Mouse (Mus musculus) lung, adult 2 months (tissue): ENCODE data around the gene Brcc3. TPM values are rescaled to one million over a fixed set of nuclear protein-coding genes. Genes with fewer than 3 reads are reported as not detected.
"Not testable (repeated sequence)": the region's sequence is repeated elsewhere in the genome, so short reads cannot be mapped to it uniquely, and the experiment has no call there.

ENCODE experiments used
- DNase-seq: peaks from one replicate; pipeline ENCODE4 v3.0.0; 2022
- H3K4me1 ChIP-seq: fragments of 200-500 bp; 2 replicates; pipeline ENCODE4 v1.6.1; 2011; ENCODE audit warnings: low read length; ENCODE audit not compliant: control insufficient read depth, insufficient read depth
- H3K4me3 ChIP-seq: fragments of 200-500 bp; replicated peaks from 2 replicates; pipeline ENCODE3; 2011; ENCODE audit warnings: low read depth, mild to moderate bottlenecking, control low read depth, low read length; ENCODE audit errors: extremely low read depth
- CTCF ChIP-seq: fragments of 200-500 bp; IDR thresholded peaks from 2 replicates; pipeline ENCODE4 v1.5.1; 2011; ENCODE audit warnings: mild to moderate bottlenecking, low read length, control low read depth; ENCODE audit not compliant: insufficient read depth
- POLR2A ChIP-seq: fragments of 200-500 bp; IDR thresholded peaks from 2 replicates; pipeline ENCODE4 v1.6.1; 2011; ENCODE audit warnings: low read depth, mild to moderate bottlenecking, control low read depth, low read length, borderline replicate concordance; ENCODE audit errors: extremely low read depth
- WGBS: fragments of 180-500 bp; shearing (Covaris S2); methylation state at CpG from one replicate; pipeline ENCODE4 v1.1.7; 2018; 5-methylcytosine and 5-hydroxymethylcytosine counted together
- polyA plus RNA-seq: library from polyadenylated mRNA; depleted of rRNA; stranded (reverse); fragments of >200 nt; gene quantifications from 2 replicates; pipeline ENCODE4 v1.2.3, GENCODE M21; 2012; rRNA removed

The Brcc3 gene
- polyA plus RNA-seq, 1 experiment: 6.1 TPM

DNA sequence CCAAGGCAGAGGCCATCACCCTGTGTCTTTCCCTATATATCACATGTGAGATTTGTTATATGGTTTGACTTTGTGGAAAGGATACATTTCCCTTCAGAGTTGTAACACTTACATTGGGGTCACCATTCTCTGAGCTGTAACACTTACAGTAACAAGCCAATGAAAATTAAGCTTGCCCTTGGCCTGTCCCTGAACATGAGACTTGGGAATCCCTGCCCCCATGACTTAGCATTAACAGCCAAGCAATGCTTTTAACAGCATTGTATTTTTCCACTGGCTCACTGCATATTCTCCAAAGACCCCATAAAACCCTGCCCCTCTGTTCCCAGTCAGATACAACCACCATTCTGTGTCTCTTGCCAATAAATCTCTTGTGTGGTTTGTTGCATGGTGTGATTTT, 13.1 kb upstream of the Brcc3 start:
- peaks cover 3% of the 10 kb centered on the region; the same call in 1 of the 2 replicates for H3K4me1 ChIP-seq
- no peak for TF ChIP-seq CTCF
- DNase-seq: no peak

GRCm38 (mm10) chrX:75409711-75410110, 6.7 kb upstream of the Brcc3 start:
- Histone ChIP-seq H3K4me1 (no peaks in the 10 kb centered on the region), H3K4me3 (no peak overlapping the region)
- TF ChIP-seq POLR2A (no peak), CTCF (no peak)
- no peak for DNase-seq
- 87% methylated on average over 1 of the region's 1 CpGs for WGBS

More for the DNA sequence above, 13.1 kb upstream of the Brcc3 start:
- no peak overlapping the region for H3K4me3 ChIP-seq

DNA sequence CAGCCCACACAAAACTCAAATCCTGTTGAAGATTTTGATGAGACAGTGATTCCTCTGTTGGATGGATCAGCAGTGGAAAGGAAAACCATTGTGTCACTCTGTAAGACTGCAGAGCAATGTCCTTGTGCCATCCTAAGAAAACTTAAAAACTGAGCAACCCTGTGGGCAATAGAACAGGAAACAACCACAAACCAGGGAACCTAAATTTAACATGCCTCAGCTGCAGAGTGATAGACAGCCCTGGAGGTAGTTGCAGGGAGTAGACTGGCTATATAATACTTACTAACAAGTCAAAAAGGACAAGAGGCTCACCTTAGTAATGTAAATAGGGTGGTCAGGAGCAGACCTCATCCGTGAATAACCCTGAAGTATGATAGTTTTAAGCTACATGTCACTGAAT, 38.2 kb downstream of the Brcc3 start:
- H3K4me3 ChIP-seq: no peak overlapping the region
- TF ChIP-seq POLR2A: no peak
- H3K4me1 ChIP-seq: no peaks in the 10 kb centered on the region
- 60% methylated on average over 1 of the region's 1 CpGs for WGBS
- no peak for DNase-seq

- 26% methylated on average over 37 of the region's 37 CpGs for WGBS
- not testable (repeated sequence) for H3K4me3 ChIP-seq, H3K4me1 ChIP-seq
- peak; percentile 10 for DNase-seq
Observed at GRCm38 (mm10) chrX:75475182-75475644, 58.8 kb downstream of the Brcc3 start.

DNA sequence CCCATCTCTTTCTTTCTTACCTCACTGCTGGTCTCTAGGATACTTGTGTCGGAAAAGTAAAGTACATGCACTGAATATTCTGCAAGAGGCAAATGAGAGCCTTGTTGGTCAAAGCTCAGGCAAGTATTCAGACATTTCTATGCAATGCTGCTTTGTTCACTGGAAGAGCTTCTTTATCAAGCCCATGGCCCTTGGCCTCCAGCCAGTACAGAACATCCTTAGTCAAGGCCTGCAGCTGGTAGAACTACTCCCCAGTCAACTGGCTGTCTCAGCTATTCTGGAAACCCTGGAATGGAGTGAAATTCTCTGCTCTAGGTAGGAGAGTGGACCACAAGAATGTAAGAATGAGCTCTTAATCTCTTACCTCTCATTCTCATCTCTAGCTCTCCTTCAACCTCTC, 73.5 kb downstream of the Brcc3 start:
- no peak for DNase-seq
- no peaks in the 10 kb centered on the region for H3K4me1 ChIP-seq
- no peak overlapping the region for H3K4me3 ChIP-seq
- WGBS: 85% methylated on average over 1 of the region's 1 CpGs
- no peak for TF ChIP-seq POLR2A
- no peak for TF ChIP-seq CTCF

Other genes with a start within 250 kb of the Brcc3 start
- gene Fundc2, start 34.2 kb upstream of the Brcc3 start, polyA plus RNA-seq: 3.9 and 8.1 TPM in 2 replicates
- gene F8, start 34.0 kb upstream of the Brcc3 start, polyA plus RNA-seq: 0.34 and 0.54 TPM in 2 replicates
- gene Cmc4, start within 50 bp of the Brcc3 start, polyA plus RNA-seq: 2.5 and 4.2 TPM in 2 replicates
- 3.8 and 5.6 TPM in 2 replicates for gene Mtcp1, start within 50 bp of the Brcc3 start, polyA plus RNA-seq
- 1.7 and 5.0 TPM in 2 replicates for gene Vbp1, start 97.7 kb downstream of the Brcc3 start, polyA plus RNA-seq
- gene Rab39b, start 161.6 kb downstream of the Brcc3 start, polyA plus RNA-seq: 0.16 and 0.20 TPM in 2 replicates